Mouse (Mus musculus) liver, embryonic 16.5 days (tissue): ENCODE results near the gene Shb. TPM values are rescaled to one million over a fixed set of nuclear protein-coding genes. Genes with fewer than 3 reads are reported as not detected.

ENCODE experiments used
- ATAC-seq: fragments of 200-750 bp; cut with Nextera tagmentation; 2 replicates; pipeline ENCODE4 v1.8.0; 2017; ENCODE audit warnings: low read depth, mild to moderate bottlenecking, moderate number of reproducible peaks, moderate library complexity
- H3K27ac ChIP-seq: fragments of 300-500 bp; sonication (generic); 2 replicates; pipeline ENCODE4 v1.5.1; 2014; ENCODE audit warnings: mild to moderate bottlenecking, low read length
- H3K27me3 ChIP-seq: fragments of 300-500 bp; sonication (generic); 2 replicates; pipeline ENCODE4 v1.6.1; 2014; ENCODE audit warnings: low read depth, low read length, mixed read lengths; ENCODE audit not compliant: control insufficient read depth, insufficient read depth
- H3K36me3 ChIP-seq: fragments of 300-500 bp; sonication (generic); 2 replicates; pipeline ENCODE4 v1.6.1; 2014; ENCODE audit warnings: mild to moderate bottlenecking; ENCODE audit not compliant: control insufficient read depth, insufficient read depth
- H3K4me1 ChIP-seq: fragments of 300-500 bp; sonication (generic); 2 replicates; pipeline ENCODE4 v1.6.1; 2014; ENCODE audit warnings: low read depth, low read length, mixed read lengths; ENCODE audit not compliant: control insufficient read depth
- H3K4me2 ChIP-seq: fragments of 300-500 bp; sonication (generic); 2 replicates; pipeline ENCODE4 v1.6.1; 2014; ENCODE audit warnings: low read depth, low read length, mixed read lengths
- H3K4me3 ChIP-seq: fragments of 300-500 bp; sonication (generic); 2 replicates; pipeline ENCODE4 v1.5.1; 2014; ENCODE audit warnings: low read depth, mild to moderate bottlenecking, low read length
- H3K9ac ChIP-seq: fragments of 300-500 bp; sonication (generic); 2 replicates; pipeline ENCODE4 v1.6.1; 2014; ENCODE audit warnings: low read depth, low read length
- H3K9me3 ChIP-seq: fragments of 300-500 bp; sonication (generic); replicated peaks from 2 replicates; pipeline ENCODE4 v1.6.1; 2016; ENCODE audit warnings: low read length; ENCODE audit not compliant: control insufficient read depth
- WGBS: fragments of 180-500 bp; shearing (Covaris S2); extraction: QIAGEN DNeasy Blood & Tissue Kit; methylation state at CpG from one replicate; pipeline ENCODE4 v1.1.7; 2014; ENCODE audit not compliant: insufficient replicate concordance; 5-methylcytosine and 5-hydroxymethylcytosine counted together
- polyA plus RNA-seq: library from polyadenylated mRNA; unstranded; fragments of >200 nt; fragmentation: Nextera tagmentation; extraction: Ambion mirVana; gene quantifications from 2 replicates; pipeline ENCODE4 v1.2.1, GENCODE M21; 2015

Gene Shb
- polyA plus RNA-seq, 1 experiment from 2014 or later: 1.4 TPM

GRCm38 (mm10) chr4:45436383-45436913 is 95.8 kb downstream of the Shb start:
- no peaks in the 10 kb centered on the region for H3K4me1 ChIP-seq
- no peak overlapping the region for H3K4me3 ChIP-seq
- no peak overlapping the region for H3K4me2 ChIP-seq
- ATAC-seq: no peak
- no peaks in the 10 kb centered on the region for H3K27me3 ChIP-seq
- WGBS: 79% methylated on average over 7 of the region's 7 CpGs
- no peak overlapping the region for H3K27ac ChIP-seq
- no peaks in the 10 kb centered on the region for H3K36me3 ChIP-seq
- H3K9me3 ChIP-seq: no peaks in the 10 kb centered on the region
- H3K9ac ChIP-seq: no peak overlapping the region

- H3K27ac ChIP-seq: no peak overlapping the region
- H3K4me3 ChIP-seq: no peak overlapping the region
- no peaks in the 10 kb centered on the region for H3K4me1 ChIP-seq
- WGBS: 51% methylated on average over 2 of the region's 2 CpGs
- no peaks in the 10 kb centered on the region for H3K9me3 ChIP-seq
- ATAC-seq: no peak
- H3K4me2 ChIP-seq: no peak overlapping the region
- no peak overlapping the region for H3K9ac ChIP-seq
- no peaks in the 10 kb centered on the region for H3K36me3 ChIP-seq
- H3K27me3 ChIP-seq: no peaks in the 10 kb centered on the region
Measured at GRCm38 (mm10) chr4:45435899-45436298, 96.4 kb downstream of the Shb start.

GRCm38 (mm10) chr4:45434681-45435080 is 97.6 kb downstream of the Shb start:
- no peaks in the 10 kb centered on the region for H3K9me3 ChIP-seq
- H3K27ac ChIP-seq: no peak overlapping the region
- ATAC-seq: no peak
- no peak overlapping the region for H3K9ac ChIP-seq
- 69% methylated on average over 4 of the region's 4 CpGs for WGBS
- no peaks in the 10 kb centered on the region for H3K36me3 ChIP-seq
- H3K27me3 ChIP-seq: no peaks in the 10 kb centered on the region
- H3K4me1 ChIP-seq: no peaks in the 10 kb centered on the region
- no peak overlapping the region for H3K4me3 ChIP-seq
- H3K4me2 ChIP-seq: no peak overlapping the region

- Histone ChIP-seq H3K9me3 (no peaks in the 10 kb centered on the region), H3K27me3 (no peaks in the 10 kb centered on the region), H3K4me1 (no peaks in the 10 kb centered on the region), H3K4me2 (no peak overlapping the region), H3K36me3 (no peaks in the 10 kb centered on the region), H3K27ac (no peak overlapping the region), H3K4me3 (no peak overlapping the region), H3K9ac (no peak overlapping the region)
- WGBS: 82% methylated on average over 12 of the region's 12 CpGs
- no peak for ATAC-seq
Measured at GRCm38 (mm10) chr4:45434071-45434470, 98.2 kb downstream of the Shb start.

- H3K9me3 ChIP-seq: no peaks in the 10 kb centered on the region
- 59% methylated on average over 3 of the region's 3 CpGs for WGBS
Measured at GRCm38 (mm10) chr4:45431806-45432205, 100.5 kb downstream of the Shb start.

GRCm38 (mm10) chr4:45431316-45431715 is 101.0 kb downstream of the Shb start:
- Histone ChIP-seq H3K9ac (no peak overlapping the region), H3K9me3 (no peaks in the 10 kb centered on the region), H3K27ac (no peak overlapping the region), H3K4me2 (no peak overlapping the region), H3K36me3 (no peaks in the 10 kb centered on the region), H3K4me3 (no peak overlapping the region), H3K4me1 (no peaks in the 10 kb centered on the region), H3K27me3 (no peaks in the 10 kb centered on the region)
- 77% methylated on average over 3 of the region's 3 CpGs for WGBS
- ATAC-seq: no peak

More at GRCm38 (mm10) chr4:45431806-45432205, 100.5 kb downstream of the Shb start:
- Histone ChIP-seq H3K27ac (no peak overlapping the region), H3K9ac (no peak overlapping the region), H3K4me1 (no peaks in the 10 kb centered on the region), H3K4me2 (no peak overlapping the region), H3K27me3 (no peaks in the 10 kb centered on the region), H3K36me3 (no peaks in the 10 kb centered on the region), H3K4me3 (no peak overlapping the region)
- no peak for ATAC-seq

GRCm38 (mm10) chr4:45429451-45429850 is 102.8 kb downstream of the Shb start:
- H3K9ac ChIP-seq: no peak overlapping the region

GRCm38 (mm10) chr4:45426724-45427457 is 105.4 kb downstream of the Shb start:
- Histone ChIP-seq H3K9me3 (no peaks in the 10 kb centered on the region), H3K9ac (no peak overlapping the region), H3K4me1 (peaks cover 5% of the 10 kb centered on the region; the same call in 1 of the 2 replicates), H3K4me2 (no peak overlapping the region), H3K4me3 (no peak overlapping the region), H3K27ac (no peak overlapping the region), H3K36me3 (peaks cover 3% of the 10 kb centered on the region; the same call in 1 of the 2 replicates), H3K27me3 (no peaks in the 10 kb centered on the region)
- WGBS: 73% methylated on average over 13 of the region's 13 CpGs
- no peak for ATAC-seq

More at GRCm38 (mm10) chr4:45429451-45429850, 102.8 kb downstream of the Shb start:
- 75% methylated on average over 7 of the region's 7 CpGs for WGBS
- Histone ChIP-seq H3K9me3 (no peaks in the 10 kb centered on the region), H3K27me3 (no peaks in the 10 kb centered on the region), H3K4me2 (no peak overlapping the region), H3K4me3 (no peak overlapping the region), H3K36me3 (no peaks in the 10 kb centered on the region), H3K27ac (no peak overlapping the region), H3K4me1 (no peaks in the 10 kb centered on the region)
- no peak for ATAC-seq

- peaks cover 7% of the 10 kb centered on the region; the same call in 1 of the 2 replicates for H3K4me1 ChIP-seq
- H3K4me2 ChIP-seq: no peak overlapping the region
- H3K9me3 ChIP-seq: no peaks in the 10 kb centered on the region
- H3K4me3 ChIP-seq: no peak overlapping the region
- no peaks in the 10 kb centered on the region for H3K27me3 ChIP-seq
- H3K27ac ChIP-seq: no peak overlapping the region
- no peak overlapping the region for H3K9ac ChIP-seq
- 43% methylated on average over 8 of the region's 8 CpGs for WGBS
- ATAC-seq: no peak
- peaks cover 3% of the 10 kb centered on the region; the same call in 1 of the 2 replicates for H3K36me3 ChIP-seq
Measured at GRCm38 (mm10) chr4:45423406-45423805, 108.9 kb downstream of the Shb start.
